Mouse (Mus musculus) hindbrain, embryonic 10.5 days (tissue): ENCODE data around the gene Cd44. TPM values are rescaled to one million over a fixed set of nuclear protein-coding genes. Genes with fewer than 3 reads are reported as not detected.
A peak's percentile ranks its signal among the peaks of the same experiment; 100 is the strongest.

ENCODE experiments used
- DNase-seq: peaks from one replicate; pipeline ENCODE4 v3.0.0-alpha.2; 2017; ENCODE audit warnings: low spot score
- H3K27ac ChIP-seq: fragments of 300-500 bp; sonication (generic); 2 replicates; pipeline ENCODE4 v1.5.1; 2016; ENCODE audit warnings: mild to moderate bottlenecking, moderate library complexity
- H3K27me3 ChIP-seq: fragments of 300-500 bp; sonication (generic); 2 replicates; pipeline ENCODE4 v1.6.1; 2016; ENCODE audit warnings: mild to moderate bottlenecking; ENCODE audit not compliant: poor library complexity, insufficient read depth, severe bottlenecking
- H3K36me3 ChIP-seq: fragments of 300-500 bp; sonication (generic); 2 replicates; pipeline ENCODE4 v1.6.1; 2016; ENCODE audit warnings: mild to moderate bottlenecking, moderate library complexity
- H3K4me1 ChIP-seq: fragments of 300-500 bp; sonication (generic); replicated peaks from 2 replicates; pipeline ENCODE4 v1.6.1; 2016; ENCODE audit warnings: mild to moderate bottlenecking
- H3K4me3 ChIP-seq: fragments of 300-500 bp; sonication (generic); 2 replicates; pipeline ENCODE4 v1.5.1; 2016; ENCODE audit warnings: mild to moderate bottlenecking, moderate library complexity
- H3K9me3 ChIP-seq: fragments of 300-500 bp; sonication (generic); 2 replicates; pipeline ENCODE4 v1.6.1; 2016; ENCODE audit warnings: mild to moderate bottlenecking, moderate library complexity
- WGBS: fragments of 180-500 bp; shearing (Covaris S2); methylation state at CpG from one replicate; pipeline ENCODE4 v1.1.7; 2016; 5-methylcytosine and 5-hydroxymethylcytosine counted together
- polyA plus RNA-seq: library from polyadenylated mRNA; unstranded; fragments of >200 nt; fragmentation: Nextera tagmentation; extraction: Ambion mirVana; gene quantifications from 2 replicates; pipeline ENCODE4 v1.2.1, GENCODE M21; 2016

Cd44 gene
- polyA plus RNA-seq: 2.8 and 3.2 TPM in 2 replicates

DNA sequence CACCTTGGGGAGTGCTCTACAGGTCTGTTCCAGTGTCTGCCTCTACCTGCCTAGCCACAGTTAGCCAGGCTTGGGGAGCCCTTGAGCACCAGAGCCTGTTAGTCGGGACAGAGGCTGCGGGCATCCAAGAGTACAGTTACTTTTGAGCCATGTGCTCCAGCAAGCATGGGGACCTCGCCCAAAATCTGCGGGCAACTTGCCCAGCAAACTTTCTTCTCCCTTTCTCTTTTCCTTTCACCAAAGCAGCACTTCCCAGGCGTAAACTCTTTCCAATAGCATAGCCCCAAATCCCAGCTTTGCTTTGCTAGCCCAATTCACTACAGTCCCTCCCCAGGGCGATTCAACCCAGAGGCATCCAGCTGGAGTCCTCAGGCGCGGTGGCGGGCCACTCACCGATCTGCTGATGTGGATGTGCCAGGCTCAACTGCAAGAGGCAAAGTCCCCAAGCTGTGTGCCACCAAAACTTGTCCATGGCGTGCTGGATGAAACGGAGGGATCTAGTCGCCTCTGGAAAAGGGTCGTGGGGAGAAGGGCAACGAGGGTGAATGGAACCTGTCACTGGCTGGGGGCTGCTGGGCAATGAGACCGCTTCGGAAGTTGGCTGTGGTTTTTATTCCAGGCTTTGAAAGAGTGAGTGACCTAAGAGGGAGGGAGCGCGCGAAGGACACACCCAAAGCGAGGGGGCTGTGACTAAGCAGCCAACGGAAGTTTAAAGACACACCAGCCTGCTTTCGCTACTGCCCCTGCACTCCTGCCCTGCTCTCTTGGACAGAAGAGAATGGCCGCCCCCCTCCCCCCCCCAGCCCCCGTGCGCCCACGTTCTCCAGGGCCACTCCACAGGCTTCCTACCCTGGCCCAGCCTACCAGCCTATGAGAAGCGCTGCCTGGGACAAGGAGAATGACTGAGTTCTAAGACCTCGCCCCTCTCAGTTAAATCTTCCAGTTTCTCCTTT is at the start of gene Cd44:
Gene Cd44 (minus strand): TSS at position 791 of the 953 bp plus-strand sequence.
- Histone ChIP-seq H3K36me3 (no peaks in the 10 kb centered on the region), H3K4me3 (peak within 1 kb of the TSS; percentile 58), H3K27ac (peak within 1 kb of the TSS; percentile 80), H3K4me1 (peaks cover 18% of the 10 kb centered on the region), H3K9me3 (no peaks in the 10 kb centered on the region), H3K27me3 (peaks cover 41% of the 10 kb centered on the region)
- under 1% methylated on average over 29 of the region's 29 CpGs for WGBS
- DNase-seq: peak; percentile 58

DNA sequence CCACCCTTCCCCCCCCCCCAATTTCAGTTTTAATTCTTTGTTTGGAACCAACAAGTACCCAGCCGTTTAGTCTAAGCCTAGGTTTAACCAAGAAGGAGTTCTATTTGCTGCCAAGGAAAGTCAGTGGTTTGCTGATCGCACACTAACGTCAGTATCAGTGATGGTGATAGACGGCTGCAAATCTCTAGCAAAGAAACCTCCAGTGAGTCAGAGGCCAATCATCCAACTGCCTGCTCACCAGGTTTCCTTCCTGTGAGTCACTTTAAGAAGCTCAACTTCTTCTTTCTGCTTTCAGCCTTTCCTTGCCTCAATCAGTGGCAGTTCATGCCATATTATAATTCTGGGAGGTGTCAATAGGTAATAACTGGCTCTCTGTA is 47.0 kb upstream of the Cd44 start:
- no peak overlapping the region for H3K27ac ChIP-seq
- DNase-seq: no peak
- H3K36me3 ChIP-seq: no peaks in the 10 kb centered on the region
- 82% methylated on average over 4 of the region's 4 CpGs for WGBS
- no peaks in the 10 kb centered on the region for H3K27me3 ChIP-seq
- H3K9me3 ChIP-seq: no peaks in the 10 kb centered on the region
- peaks cover 14% of the 10 kb centered on the region for H3K4me1 ChIP-seq
- H3K4me3 ChIP-seq: no peak overlapping the region

DNA sequence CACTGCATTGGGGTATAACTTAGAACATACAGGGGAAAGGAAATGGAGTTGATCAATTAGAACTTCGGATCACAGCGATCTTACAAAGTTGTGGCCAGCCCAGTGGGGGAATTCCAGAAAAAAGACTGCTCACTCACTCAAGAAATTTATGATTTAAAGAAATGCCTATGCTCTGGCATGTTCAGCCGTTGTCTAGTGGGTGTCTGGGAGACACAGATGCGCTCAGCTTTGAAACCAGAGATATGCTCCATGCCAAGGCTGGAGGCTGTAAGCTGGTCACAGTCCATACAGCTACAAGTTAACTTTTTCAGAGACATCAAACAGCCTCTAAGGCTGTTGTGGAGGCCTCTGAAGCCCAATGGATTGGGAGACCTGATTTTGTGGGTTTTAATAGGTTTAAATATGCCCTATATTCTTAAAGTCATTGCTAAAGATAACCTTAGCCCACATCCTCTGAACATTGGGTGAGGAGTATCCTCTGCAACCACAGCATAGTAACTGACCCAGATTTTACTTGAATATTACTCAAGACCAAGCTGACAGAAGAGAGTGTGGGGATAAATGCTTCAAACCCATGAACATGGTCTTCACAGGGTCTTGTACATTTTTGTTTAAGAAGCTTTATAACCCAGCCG is 46.5 kb upstream of the Cd44 start:
- DNase-seq: no peak

DNA sequence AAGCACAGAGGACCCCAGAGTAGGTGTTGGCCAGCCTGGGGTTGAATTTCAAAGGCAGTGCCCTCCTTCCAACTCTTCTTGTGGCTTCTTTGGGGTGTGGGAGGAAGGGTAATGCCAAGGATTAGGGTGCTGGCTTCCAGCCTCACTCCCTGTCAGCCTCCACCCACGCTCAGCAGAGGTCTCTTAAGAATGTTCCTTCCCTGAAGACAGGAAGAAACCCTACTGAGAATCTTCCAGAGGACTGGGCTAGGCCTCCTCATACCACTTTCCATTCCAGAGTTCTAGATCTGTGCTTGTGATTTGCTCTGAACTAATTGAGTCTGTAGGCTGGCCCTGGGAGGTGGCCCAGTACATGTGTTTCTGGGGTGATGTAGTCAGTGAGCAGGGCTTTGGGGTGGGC is 43.6 kb upstream of the Cd44 start:
- Histone ChIP-seq H3K4me1 (peaks cover 30% of the 10 kb centered on the region), H3K4me3 (no peak overlapping the region), H3K36me3 (no peaks in the 10 kb centered on the region), H3K27me3 (no peaks in the 10 kb centered on the region), H3K9me3 (no peaks in the 10 kb centered on the region), H3K27ac (no peak overlapping the region; the same call in 1 of the 2 replicates)
- WGBS: 55% methylated on average over 1 of the region's 1 CpGs
- no peak for DNase-seq

More for the DNA sequence above, 46.5 kb upstream of the Cd44 start:
- no peak overlapping the region for H3K4me3 ChIP-seq
- H3K9me3 ChIP-seq: no peaks in the 10 kb centered on the region
- no peak overlapping the region for H3K27ac ChIP-seq
- 92% methylated on average over 5 of the region's 5 CpGs for WGBS
- H3K36me3 ChIP-seq: no peaks in the 10 kb centered on the region
- H3K27me3 ChIP-seq: no peaks in the 10 kb centered on the region
- H3K4me1 ChIP-seq: peaks cover 17% of the 10 kb centered on the region

DNA sequence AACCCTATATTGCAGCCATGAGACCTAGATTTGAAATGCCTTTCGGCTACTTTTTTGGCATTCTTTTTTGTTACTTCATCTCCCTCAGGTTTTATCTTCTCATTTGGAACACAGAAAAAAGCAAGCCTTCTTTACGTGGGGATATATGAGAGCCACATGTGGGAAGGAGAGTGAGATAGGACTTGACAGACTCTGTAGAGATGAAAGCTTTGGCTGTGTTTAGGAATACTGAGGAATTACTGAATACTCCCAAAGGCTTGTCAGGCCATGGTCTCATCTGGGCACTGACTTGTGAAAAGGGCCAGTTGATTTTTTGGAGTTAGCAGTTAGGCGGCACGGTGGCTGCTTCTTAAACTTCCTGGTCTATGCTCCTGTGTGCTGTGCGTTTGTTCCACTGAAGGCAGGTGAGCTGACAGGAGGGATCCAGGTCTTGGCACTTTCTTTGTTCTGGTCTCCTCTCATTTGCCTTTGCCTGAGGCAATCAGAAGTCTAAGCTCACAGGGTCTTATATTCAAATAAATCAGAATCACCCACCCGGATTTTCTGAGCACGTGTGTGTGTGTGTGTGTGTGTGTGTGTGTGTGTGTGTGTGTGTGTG is 43.0 kb upstream of the Cd44 start:
- DNase-seq: no peak
- Histone ChIP-seq H3K4me3 (no peak overlapping the region), H3K4me1 (peaks cover 30% of the 10 kb centered on the region), H3K9me3 (no peaks in the 10 kb centered on the region), H3K36me3 (no peaks in the 10 kb centered on the region), H3K27me3 (no peaks in the 10 kb centered on the region), H3K27ac (peak overlapping the region; percentile 50; the same call in 1 of the 2 replicates)
- WGBS: 78% methylated on average over 7 of the region's 7 CpGs

DNA sequence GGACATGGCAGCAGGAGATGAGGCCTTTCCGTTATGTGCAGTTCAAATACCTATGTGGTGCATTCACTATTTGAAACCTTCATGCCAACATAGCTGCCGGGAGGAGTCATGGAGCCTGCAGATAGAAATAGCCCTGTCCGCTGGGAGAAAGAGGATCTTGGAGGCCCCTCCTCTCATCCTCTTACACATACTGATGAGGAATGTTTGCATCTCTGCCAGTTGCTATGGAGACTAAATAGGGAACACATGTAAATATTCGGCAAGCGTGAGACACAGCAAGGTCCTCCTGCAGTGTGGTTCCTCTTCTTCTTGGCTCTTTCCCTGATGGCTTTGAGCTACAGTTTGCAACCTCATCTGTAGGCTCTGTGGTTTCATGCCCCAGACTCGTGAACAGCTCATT is 42.5 kb upstream of the Cd44 start:
- Histone ChIP-seq H3K4me3 (no peak overlapping the region), H3K9me3 (no peaks in the 10 kb centered on the region), H3K4me1 (peaks cover 30% of the 10 kb centered on the region), H3K27me3 (no peaks in the 10 kb centered on the region), H3K27ac (peak overlapping the region; percentile 12; the same call in 1 of the 2 replicates), H3K36me3 (no peaks in the 10 kb centered on the region)
- DNase-seq: peak; percentile 19
- 50% methylated on average over 6 of the region's 6 CpGs for WGBS

DNA sequence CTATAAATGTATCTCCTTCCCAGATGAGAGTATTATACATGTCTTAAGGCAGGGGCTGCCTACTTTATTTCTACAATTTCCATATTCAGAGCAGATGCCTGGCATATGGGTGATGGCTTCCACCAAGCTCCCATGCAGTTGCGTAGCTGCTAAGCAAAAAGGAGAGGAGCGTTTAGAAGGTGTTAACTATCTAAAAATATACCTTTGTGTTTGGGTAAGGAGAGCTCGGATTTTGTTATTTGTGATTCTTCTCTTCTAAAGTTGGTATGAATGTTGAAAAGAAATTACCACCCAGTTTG is 41.3 kb upstream of the Cd44 start:
- H3K36me3 ChIP-seq: no peaks in the 10 kb centered on the region
- H3K27me3 ChIP-seq: no peaks in the 10 kb centered on the region
- no peak overlapping the region for H3K4me3 ChIP-seq
- no peak overlapping the region for H3K27ac ChIP-seq
- DNase-seq: no peak
- H3K4me1 ChIP-seq: peaks cover 30% of the 10 kb centered on the region
- WGBS: 90% methylated on average over 3 of the region's 3 CpGs
- H3K9me3 ChIP-seq: no peaks in the 10 kb centered on the region

DNA sequence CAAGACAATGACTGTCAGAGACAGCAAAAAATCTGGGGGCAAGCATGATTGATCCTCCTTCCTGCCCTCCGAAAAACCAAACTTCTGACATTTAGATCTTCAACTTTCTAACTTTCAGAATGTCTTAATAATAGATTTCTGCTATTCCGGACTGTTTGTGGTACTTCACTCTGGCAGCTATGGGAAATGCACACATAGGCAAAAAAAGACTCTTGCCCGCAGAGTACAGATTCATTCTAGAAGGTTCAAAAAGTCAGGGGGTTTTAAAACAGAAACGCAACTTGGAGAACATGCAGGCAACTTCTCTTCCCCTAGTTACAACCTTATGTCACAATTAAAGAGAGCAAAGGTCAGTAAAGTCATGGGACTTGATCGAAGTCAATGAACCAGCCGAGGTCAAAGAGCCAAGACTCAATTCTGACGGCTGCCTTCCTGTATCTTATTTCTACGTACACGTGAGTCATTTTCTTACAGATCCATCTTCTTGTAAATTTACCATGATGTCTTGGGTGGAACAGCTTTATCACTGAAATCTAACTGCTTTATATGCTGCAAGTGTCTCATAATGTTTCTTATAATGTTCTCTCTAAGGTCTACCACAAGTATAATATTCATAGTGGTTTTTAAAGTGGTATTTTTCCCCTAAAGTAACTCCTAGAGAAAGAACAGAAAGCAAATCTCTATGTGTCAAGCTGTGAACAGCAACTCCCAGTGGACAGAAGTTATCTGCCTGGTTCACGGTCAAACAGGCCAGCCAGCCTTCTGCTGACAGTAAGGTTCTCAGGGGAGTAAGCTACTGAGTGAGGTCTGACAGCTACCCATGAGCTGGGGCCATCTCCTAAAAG is 40.7 kb upstream of the Cd44 start:
- Histone ChIP-seq H3K36me3 (no peaks in the 10 kb centered on the region), H3K27ac (no peak overlapping the region), H3K9me3 (no peaks in the 10 kb centered on the region), H3K4me3 (no peak overlapping the region), H3K27me3 (no peaks in the 10 kb centered on the region), H3K4me1 (peaks cover 31% of the 10 kb centered on the region)
- no peak for DNase-seq
- 63% methylated on average over 10 of the region's 10 CpGs for WGBS

DNA sequence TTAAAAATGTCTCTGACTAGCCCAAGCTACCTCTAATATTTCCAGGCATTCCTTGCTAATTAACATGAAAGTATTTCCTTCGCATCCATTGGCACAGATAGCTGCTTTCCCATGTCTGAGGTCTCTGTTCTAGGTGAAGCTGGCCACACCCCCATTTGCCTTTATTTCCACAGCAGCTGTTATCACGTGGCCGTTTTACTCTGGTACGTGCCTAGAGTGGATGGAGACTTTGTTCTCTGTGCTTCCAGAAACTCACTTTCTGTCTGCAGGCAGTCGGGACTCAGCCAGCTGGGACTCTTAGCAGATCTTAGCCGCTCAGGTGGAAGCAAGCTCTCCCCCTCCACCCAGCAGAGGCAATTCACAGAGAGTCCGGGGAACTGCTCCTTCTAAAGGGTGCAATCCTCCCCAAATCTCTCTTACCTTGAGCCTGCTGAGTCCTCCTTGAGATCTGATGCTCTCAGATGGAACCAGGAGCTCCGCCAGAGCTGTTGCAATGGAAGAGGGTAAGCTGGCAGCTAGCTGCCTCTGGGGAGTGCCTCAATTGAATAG is 39.4 kb upstream of the Cd44 start:
- no peaks in the 10 kb centered on the region for H3K36me3 ChIP-seq
- H3K9me3 ChIP-seq: no peaks in the 10 kb centered on the region
- H3K27me3 ChIP-seq: no peaks in the 10 kb centered on the region
- no peak for DNase-seq
- H3K4me3 ChIP-seq: no peak overlapping the region
- H3K27ac ChIP-seq: no peak overlapping the region
- peaks cover 36% of the 10 kb centered on the region for H3K4me1 ChIP-seq
- 68% methylated on average over 8 of the region's 8 CpGs for WGBS

DNA sequence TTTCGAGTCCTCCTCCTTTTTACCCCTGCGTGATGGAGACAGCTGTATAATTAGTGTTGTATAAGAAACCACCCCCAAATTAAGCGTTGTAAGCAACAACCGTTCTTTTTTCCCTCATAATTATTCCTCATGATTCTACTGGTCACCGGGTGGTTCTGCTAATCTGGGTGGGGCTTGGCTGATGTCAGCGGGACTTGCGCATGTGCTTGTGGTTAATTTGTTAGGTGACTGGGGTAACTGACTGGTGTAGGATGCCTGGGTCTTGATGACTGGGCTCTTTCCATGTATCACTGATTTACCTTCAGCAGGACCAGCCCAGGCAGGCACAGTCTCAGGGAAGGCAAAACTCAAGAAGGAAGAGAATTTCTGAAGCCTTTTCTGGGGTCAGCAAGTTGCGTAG is 38.7 kb upstream of the Cd44 start:
- Histone ChIP-seq H3K4me3 (no peak overlapping the region), H3K4me1 (peaks cover 36% of the 10 kb centered on the region), H3K9me3 (no peaks in the 10 kb centered on the region), H3K27me3 (no peaks in the 10 kb centered on the region), H3K36me3 (no peaks in the 10 kb centered on the region), H3K27ac (no peak overlapping the region)
- DNase-seq: no peak
- 91% methylated on average over 8 of the region's 8 CpGs for WGBS

DNA sequence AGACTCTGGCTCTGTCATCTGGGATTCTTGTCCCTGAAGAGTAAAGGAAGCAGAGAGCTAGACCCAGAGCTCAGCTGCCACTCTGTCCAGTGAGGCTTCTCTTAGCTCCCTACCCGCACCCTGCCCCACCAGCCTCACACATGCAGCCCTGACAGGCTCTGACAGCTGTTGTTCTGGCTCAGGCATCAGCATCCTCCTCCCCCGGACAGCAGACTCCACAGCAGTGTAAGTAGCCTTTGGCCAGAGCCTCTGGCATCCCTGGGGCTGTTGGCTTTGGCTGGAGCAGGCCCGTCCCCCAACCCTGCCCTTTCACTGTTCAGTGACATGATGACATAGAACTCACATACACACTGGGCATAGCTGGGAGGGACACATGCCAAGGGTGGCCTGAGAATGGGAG is 35.4 kb upstream of the Cd44 start:
- H3K4me1 ChIP-seq: peaks cover 29% of the 10 kb centered on the region
- no peaks in the 10 kb centered on the region for H3K9me3 ChIP-seq
- H3K27ac ChIP-seq: no peak overlapping the region
- no peaks in the 10 kb centered on the region for H3K36me3 ChIP-seq
- DNase-seq: no peak
- 48% methylated on average over 3 of the region's 3 CpGs for WGBS
- no peak overlapping the region for H3K4me3 ChIP-seq
- no peaks in the 10 kb centered on the region for H3K27me3 ChIP-seq

DNA sequence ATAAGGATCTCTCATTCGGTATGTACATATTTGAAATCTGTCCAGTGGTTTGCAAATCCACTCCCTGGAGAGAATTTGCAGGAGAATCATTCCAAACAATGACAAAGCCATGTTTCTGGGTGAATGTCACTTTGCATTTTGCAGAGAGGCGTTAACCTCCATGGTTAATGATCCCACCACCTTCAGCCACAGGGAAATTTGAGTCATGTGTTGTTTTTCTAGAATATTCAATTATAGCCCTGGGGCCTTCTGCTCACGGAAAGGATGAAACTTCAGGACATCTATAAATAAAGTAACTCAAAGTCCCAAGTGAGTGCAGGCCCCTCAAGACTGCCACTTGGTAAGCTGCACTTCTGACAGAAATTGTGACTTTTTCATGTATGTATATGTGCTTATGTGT is 33.4 kb upstream of the Cd44 start:
- Histone ChIP-seq H3K9me3 (no peaks in the 10 kb centered on the region), H3K36me3 (no peaks in the 10 kb centered on the region), H3K4me1 (peaks cover 20% of the 10 kb centered on the region), H3K4me3 (no peak overlapping the region), H3K27ac (no peak overlapping the region), H3K27me3 (no peaks in the 10 kb centered on the region)
- 74% methylated on average over 3 of the region's 3 CpGs for WGBS
- DNase-seq: no peak
